Mouse (Mus musculus): Measurements from ENCODE around the gene Irx1.

Gene Irx1

GRCm38 (mm10) chr13:71949859-71950258, 13.7 kb downstream of the Irx1 start:
- intact Hi-C loops (cut with DNase I) = no loop called here

GRCm38 (mm10) chr13:71910361-71910760, 53.2 kb downstream of the Irx1 start:
- intact Hi-C loops (cut with DNase I) = no loop called here

Data from adrenal gland (tissue).